Mouse (Mus musculus) spleen, postnatal 4 days (tissue): ENCODE data around the gene Otp.
A peak's percentile ranks its signal among the peaks of the same experiment; 100 is the strongest.

Source experiments
- DNase-seq, 2 experiments: peaks; one replicate each; pipeline ENCODE4 v3.0.0; 2022; ENCODE audit warnings: low spot score in 2 of 2

Gene Otp

DNA sequence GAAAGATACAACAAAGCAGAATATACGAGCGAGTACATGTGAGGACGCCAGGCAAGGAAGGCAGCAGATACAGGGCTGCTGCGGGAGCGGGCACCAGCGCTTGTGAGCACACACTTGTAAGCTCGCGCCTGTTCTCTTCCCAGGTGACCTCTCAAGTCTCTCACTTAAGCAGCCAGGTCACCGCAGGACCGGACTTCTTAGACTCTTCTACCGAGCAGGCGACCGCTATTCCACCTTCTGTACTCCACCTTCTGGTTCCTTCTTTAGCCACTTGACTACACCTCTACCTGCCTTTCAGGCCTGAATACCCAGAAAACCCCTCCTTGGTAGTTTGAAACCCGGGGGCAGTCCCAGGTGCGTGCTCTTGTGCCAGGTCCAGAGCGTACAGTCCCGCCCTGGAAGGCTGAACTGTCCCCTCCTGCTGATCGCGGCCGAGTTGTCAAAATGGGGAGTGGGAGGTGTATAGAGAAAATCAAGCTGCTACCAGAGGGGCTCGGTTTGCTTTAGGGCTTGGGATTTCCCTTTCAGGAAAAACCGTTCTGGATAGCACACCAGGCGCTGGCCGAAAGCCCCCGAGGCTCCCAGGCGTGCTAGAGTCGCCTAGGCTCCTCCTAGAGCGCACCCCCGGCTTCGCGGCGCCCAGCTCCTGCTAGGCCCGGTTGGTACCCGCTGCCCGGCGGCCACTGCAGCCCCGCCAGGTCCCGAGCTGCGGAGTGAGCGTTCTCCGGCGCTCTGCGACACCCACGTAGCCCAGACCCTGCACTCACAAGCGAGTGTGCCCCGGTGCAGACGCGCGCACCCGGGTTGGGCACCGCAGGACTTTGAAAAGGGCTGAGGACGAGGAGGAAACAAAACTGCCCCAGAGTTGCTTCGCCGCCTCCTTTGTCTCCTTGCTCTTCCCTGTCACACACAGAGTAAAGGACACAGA lies 2.0 kb upstream of the Otp start:
- DNase-seq: no peak

DNA sequence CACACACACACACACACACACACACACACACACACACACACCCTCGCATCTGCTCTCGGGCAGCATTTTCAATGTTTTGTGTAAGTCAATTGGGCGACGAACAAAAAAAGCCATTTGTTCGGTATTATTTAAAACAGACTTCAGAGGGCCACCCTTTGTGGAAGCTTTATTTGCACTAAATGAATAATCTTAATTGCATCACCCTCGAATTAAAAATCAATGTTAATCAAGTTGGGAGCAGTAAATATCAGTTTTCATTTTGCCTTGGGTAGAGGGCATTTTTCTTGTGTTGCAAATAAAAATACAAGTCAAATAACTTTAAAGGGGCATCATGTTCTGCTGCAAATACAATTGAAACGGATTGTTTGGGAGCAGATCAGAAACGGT lies 1.4 kb upstream of the Otp start:
- DNase-seq: no peak

DNA sequence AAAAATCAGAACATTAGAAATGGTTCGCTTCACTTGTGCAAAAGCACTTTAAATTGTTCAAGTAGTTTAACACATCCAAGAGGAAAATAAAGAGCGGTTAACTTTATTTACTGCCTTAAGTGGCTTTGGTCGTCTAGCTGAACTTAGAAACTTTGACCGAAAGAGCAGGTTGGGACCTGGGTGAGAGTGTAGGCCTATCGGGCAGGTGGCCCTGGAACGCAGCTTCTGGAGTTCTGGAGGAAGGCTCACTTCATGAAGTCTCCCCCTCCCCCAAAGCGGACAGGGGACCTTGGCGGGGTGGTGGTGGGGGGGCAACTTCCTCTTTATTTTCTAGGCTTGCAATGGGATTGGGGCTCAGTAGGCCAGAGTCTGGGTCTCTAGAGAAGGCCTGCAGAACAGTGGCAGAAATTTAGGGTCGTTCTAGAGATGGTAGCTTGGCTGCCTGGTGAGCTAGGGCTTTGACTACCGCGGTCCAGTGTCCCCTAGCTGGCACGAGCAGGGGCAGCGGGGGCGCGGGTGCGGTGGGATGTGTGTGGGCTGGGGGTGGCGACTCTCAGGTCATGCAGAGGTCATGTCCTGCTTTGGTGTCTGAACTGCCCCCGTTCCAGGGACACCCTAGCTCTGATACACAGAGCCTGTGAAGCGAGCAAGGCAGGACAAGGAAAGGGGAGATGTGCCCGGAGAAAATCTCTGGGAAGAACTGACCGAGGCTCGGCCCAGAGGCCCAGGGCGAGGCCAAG lies 576 bp upstream of the Otp start:
- DNase-seq: no peak

DNA sequence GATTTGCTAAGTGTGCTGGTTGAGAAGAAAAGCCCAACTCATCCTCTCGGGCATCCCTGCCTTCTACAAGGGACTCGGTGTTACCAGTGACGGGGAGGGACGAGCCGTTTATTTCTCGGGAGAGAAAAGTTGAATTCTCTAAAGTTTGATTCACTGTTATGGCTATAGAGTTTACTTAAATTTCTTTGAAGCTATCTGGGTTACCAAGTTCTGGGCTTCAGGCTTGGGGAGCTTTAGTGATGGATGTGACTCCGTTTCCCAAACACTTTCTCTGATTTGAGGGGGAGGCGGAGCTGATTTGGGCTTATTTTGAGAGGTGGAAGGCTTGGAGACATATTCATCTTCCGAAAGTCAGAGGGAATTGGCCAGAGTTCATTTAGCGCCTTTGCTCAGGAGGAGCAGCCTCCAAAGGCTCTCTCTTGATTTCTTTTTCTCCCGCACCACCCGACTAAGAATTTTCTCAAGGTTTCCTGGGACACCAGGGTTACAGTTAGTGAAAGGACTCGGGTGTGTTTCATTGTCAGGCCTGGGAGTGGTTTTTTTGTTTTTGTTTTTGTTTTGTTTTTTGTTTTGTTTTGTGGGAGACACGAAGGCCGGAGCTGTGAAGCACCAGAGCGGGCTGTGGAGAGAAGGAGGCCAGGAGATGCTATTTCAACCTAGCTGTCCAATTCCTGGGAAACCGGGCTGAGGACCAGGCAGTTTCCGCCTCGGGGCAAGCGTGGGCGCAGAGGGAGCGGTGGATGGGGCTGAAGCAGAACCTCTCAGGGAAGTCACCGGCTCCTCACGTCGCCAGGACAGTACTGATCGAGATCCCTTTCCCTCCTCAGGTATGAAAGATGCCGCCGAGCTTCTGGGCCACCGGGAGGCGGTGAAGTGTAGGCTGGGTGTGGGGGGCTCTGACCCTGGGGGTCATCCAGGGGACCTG lies 1.1 kb downstream of the Otp start:
- no peak for DNase-seq

DNA sequence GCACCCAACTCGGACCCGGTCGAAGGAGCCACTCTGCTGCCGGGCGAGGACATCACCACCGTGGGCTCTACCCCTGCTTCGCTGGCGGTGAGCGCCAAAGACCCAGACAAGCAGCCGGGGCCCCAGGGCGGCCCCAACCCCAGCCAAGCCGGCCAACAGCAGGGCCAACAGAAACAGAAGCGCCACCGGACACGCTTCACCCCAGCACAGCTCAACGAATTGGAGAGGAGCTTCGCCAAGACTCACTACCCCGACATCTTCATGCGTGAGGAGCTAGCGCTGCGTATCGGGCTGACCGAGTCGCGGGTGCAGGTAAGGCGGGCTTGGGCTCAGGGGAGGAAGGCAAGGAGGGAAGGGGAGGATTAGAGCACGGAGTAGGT lies 1.8 kb downstream of the Otp start:
- DNase-seq: no peak

DNA sequence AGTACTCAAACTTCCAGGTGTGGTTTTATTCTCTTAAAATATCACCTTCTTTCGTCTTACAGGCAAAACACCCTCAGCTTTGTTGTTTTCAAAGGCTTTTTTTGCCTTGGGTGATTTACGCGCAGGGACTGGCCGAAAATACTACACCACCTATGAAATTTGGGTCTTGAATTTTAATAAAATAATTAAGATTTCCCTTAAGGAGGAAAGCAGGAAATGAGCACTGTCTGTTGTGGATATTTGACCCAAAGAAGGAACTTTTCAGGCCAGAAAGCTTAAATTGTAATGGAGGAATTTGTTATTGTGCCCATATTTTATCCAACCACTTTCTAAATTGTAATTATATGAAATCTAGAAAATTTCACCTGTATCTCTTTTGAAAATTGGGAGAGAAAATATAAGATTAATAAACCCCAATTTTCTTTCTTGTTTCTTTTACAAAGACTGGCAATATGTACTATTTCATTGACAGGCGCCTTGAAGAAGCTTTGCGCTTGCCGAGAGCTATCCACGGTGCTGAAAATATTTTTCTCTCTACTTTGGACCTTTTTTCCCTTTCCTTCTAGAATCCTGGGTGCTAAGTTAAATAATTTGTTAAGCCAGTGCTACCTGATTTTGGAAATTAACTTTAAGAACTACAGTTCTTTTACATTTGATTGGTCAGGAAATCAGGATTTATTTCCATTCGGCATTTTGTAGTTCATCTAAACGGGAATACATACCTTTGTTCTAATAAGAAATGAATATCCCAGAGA lies 2.8 kb downstream of the Otp start:
- no peak for DNase-seq

DNA sequence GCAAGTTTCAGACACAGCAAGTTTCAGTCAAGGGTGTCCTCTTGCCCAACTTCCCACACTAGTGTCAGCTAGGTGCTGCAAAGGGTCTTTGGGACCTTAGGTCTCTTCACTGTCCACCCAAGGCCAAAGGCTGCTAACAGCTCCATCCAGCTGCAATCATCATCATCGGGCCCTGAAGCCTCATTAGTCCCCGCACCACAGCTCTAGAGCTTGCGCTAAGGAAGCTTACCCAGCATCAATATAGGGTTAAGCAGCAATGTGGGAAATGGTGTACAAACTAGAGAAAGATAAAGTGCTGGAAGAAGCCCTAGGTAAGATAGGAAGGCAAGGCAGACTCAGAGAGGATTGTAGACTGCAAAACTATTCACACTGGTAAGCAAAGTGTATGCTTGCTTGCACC lies 5.8 kb downstream of the Otp start:
- no peak for DNase-seq

DNA sequence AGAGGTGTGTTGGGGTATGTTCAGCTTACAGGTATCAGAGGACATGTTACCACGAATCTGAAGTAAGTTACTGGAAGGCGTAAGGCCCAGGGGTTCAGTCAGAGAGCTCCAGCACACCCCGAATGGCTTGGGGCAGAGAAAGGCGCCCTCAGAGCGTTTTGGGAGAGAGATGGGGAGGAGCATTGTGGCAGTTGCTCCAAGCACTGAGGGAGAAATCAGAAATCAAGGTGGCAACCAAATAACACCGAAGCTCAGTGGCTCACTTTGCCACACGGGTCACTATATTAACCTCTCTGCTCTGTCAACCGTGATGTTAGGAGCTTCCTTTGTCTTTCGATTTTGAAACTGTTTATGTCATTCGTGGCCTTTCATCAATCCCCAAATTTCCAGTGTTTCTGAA lies 6.8 kb downstream of the Otp start:
- DNase-seq: no peak

DNA sequence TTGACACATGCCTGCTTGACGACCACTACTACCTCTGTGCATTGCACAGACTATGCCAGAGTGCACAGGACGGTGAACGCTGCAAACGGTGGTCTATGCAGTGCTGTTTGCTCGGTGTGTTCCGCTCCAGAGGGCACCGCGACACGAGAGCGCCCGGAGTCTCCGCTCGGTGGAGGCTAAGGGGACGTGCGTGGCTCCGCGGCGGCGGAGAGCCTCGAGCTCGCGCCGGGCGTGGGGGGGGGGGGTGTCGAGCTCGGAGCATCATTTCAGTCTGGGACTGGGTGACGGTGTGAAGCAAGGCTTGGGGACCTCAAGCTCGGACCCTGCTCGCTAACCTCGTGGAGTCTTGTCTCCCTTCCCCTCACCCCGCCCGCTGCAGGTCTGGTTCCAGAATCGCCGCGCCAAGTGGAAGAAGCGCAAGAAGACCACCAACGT lies 7.3 kb downstream of the Otp start:
- no peak for DNase-seq

DNA sequence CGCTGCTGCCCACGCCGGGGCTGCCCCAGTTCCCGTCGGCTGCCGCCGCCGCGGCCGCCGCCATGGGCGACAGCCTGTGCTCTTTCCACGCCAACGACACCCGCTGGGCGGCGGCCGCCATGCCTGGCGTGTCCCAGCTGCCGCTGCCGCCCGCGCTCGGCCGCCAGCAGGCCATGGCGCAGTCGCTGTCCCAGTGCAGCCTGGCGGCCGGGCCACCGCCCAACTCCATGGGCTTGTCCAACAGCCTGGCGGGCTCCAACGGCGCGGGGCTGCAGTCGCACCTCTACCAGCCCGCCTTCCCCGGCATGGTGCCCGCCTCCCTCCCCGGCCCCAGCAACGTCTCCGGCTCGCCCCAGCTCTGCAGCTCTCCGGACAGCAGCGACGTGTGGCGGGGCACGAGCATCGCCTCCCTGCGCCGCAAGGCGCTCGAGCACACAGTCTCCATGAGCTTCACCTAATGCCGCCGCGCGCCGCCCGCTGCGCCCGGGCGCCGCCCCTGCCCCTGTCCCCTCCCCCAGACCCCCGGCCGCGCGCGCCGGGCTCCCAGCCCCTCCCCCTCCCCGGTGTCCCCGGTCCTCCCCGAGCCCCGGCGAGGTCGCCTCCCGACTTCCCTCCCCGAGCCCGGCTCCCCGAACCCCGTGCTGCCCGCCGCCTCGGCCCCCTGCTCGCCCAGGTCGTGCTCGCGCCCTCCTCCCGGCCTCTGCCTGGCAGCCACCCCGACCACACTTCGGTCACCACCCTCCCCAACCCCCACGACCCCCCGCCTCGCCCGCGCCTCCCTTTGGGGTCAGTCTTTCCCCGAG lies 8.0 kb downstream of the Otp start:
- DNase-seq: peak in 1 of 2 experiments; percentile 65

DNA sequence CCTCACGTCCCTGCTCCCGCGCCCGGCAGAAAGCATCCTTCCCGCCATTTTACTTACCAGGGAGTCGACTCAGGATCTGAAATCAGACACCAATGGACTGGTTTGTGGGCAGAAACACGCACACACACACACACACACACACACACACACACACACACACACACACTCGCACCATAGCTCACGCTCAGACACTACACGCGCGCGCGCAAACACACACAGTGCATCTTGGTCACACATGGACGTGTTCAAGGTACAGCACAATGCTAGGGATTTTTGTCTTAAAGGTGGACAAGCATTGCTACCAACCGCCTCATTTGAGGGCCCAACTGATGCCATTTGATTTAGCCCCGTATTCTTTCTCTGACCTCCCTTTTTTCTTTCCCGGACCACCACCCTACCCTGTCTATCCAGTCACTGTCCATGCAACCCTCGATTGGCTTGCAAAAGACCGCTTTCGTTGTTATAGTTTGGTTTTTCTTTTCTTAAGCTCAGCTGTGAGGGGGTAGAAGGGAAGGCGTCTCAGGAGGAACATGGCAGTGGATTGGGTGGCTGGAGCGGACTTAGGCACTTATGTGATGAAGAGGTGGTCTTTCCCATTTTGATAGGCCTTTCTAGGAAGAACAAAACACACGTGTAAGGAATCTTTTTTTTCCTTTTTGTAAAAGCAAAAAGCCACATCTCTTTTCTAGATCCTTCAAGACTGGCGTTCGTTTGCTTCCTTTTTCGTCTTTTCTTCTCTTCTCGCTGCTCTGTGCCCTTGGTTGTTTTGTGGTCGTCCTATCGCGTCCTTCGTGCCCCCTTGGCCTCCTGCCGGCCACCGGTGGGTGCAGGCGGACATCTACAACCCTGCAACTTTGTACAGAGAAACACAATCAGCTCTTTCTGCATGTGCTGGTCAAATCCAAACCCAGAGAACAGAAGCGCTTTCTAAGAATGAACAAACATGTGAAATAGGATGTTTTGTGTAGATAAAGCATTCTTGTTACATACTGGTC lies 8.9 kb downstream of the Otp start:
- no peak for DNase-seq

DNA sequence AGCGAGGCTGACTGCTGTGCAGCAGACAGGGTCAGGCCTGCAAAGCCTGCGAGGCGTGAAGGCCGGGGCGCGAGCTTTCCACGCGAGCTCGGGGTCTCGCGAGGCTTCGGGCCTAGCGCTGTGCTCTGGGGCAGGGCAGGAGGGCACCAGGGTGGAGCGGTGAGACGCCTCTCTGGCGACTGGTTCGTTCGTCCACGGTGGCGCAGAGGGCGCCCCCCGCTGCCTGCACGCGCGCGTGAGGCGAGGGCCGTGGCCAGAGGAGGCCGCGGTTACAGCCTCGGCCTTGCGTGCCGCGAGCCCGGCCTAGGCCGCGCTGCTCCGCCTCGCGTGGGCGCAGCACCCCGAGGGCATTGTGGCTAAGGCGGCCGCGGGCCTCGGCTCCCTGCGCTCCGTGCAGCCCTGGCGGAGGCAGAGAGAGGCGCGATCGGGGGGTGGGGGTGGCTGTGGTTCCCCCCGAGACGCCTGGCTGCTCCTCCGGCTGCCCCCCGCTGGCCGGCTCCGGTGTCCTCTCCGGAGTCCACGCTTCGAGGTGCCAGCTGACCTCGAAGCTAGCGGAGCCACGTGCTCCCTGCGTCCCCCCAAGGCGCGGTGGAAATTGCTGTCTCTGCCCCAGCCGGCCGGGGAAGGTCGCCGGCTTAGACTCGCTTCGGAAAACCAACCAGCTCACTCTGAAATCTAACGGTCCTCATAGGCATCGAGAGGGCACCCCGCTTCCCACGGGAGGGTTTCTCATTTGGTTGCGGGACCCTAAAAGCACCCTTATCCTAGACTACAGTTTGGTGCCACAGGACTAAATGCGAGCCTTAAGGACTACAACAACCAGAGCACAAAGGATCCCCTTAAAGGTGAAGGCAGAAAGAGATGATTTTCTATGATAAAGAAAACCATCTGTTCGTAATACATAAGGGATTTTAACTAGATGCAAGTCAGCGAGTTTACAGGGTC lies 10.2 kb downstream of the Otp start:
- no peak for DNase-seq

DNA sequence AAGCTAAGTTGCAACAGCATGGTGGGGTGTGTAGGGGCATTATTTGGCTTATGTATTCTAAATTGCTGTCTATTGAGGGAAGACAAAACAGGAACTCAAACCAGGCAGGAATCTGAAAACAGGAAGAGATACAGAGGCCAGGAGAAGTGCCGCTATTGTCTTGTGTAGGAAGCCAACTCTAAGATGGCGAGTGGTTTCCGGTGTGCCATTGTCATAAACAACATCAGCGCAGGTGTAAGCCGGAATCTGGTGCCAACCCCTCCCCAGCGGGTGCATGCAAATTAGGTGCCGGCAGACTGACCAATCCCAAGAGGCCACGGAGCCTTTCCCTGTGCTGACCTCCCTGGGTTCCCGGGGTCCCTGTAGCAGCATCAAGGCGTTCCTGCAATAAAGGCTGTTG lies 32.4 kb downstream of the Otp start:
- no peak for DNase-seq

DNA sequence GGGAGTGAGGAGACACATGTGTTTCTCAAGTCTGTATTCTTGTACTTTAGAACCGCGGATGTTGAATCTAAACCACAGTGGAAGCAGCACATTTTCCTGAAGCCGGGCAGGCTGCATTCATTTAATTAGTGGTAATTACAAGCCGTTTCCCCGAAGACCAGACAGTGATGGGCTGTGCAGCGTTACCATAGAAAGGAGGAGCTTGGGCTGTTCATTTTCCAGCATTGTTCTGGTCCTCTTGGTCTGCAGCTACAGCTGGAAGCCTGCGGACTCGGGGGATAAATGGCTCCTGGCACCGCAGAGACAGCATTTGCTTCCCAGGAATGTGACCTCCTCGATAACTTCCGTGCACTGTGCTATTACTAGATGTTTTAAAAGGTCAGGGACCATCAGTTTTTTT lies 37.6 kb downstream of the Otp start:
- DNase-seq: no peak

DNA sequence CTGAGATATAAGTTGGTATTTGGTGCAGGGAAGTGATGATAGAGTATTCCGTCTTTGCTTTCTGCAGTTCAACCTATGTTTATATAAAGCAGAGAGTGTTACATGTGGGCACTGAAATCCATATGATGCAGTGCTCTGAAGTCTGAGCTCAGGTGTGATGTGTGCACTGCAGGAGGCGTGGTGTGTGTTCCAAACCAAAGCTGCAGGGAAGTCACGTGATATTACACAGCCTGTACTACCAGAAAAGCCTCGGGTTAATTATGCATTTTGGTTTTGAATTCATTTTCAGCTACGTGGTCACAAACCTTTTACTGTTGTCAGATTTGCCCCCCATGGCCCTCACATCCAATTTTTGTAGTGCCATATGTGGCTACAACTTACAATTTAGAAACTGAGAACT lies 40.3 kb downstream of the Otp start:
- no peak for DNase-seq

DNA sequence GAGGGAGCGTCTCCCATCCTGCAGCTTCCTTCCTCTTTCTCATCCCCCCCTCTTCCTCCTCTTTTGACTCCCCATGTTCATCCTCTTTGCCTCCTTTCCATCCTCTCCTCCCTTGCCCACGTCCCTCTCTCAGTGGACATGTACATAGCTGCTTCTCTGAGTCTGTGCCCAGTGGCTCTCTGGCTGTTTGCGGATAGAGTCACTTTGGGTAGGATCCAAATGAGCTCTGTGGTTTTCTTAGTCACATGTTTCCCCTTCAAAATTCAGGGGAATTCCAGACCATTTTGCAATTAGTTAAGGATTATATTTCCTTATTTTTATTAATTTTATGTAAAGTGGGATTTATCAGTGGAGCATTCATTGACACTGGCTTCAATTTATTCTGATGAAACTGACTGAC lies 52.7 kb downstream of the Otp start:
- DNase-seq: no peak
